Mouse (Mus musculus): ENCODE data around the gene Ftcd.

The Ftcd gene

GRCm38 (mm10) chr10:76612473-76612872 lies 37.0 kb downstream of the Ftcd start:
- no peak for DNase-seq (ENCODE audit: low spot score)

DNA sequence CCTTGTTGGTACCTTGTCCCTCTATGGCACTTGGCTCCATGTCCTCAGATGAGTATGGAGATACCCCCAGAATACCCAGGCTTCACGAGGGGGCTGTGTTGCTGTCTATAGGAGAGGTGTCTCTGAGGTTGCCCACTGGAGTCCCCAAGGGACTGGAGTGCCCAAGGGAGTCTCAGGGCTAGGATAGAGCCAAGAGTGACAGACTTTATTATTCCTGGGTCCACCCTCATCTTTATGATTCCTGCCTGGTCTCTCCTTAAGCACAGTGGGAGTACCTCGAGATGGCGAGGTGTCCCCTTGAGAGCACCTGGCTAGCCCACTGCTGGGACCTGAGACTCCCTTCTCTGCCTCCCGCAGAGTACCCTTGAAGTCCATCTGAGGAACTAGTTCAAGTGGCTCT lies 47.0 kb downstream of the Ftcd start:
- DNase-seq (ENCODE audit: low spot score): no peak

DNA sequence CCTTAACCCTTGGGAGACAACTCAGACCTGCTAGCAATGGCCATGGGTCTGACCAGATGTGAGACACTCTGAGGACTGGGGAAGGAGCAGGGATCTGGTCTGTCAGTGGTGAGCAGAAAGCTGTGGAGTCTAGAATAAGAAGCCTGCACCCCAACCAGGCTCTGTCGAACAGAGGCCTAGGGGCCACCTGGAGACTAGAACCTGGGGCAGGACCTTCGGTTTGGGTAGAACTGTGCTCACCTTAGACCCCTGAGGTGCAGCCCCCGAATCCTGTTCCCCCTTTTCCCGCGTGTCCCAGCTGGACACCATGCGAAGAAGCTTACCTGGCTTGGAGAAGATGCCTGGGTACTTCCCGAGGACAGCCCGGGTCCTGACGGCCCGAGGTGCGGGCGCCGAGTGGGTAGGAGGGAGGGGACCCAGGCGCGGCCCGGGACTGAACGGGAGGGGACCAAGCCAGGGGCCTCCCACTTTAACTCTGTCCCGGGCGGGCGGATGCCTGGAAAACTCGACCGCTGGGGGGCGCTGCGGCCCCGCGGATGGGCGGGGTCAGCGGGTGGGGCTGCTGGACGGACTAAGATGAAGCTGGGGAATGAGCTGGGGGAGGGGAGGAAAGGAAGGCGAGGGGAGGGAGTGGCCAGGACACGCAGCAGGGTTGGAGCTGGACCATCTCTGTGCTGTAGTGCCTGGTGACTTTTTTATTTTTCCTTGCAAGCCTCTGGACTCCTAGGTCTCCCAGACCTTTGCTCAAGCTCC lies 47.7 kb downstream of the Ftcd start, which contains the start of gene Col6a2:
Col6a2 (minus strand) TSS at position 703 of the 753 bp plus-strand sequence.
- DNase-seq (ENCODE audit: low spot score): peak; percentile 86

DNA sequence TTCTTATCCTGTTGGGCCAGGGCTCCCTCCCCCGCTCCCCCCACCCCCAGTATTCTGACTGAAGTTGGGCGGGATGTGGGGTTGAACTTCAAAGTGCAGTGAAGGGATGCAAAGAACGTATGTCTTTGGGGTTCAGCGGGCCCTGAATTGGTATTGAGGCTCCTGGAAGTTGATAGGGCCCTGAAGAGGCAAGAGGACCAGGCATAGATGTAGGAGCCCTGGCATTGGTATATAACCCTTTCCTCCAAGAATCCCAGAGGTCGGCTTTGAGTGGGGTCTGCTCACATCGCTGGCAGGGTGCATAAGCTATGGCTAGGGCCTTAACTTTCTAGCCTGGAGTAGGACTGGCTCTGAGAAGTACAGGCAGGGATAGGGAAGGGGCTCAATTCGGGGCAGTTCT lies 48.3 kb downstream of the Ftcd start:
- DNase-seq (ENCODE audit: low spot score): no peak

GRCm38 (mm10) chr10:76624903-76625302 lies 49.5 kb downstream of the Ftcd start:
- no peak for DNase-seq (ENCODE audit: low spot score)

DNA sequence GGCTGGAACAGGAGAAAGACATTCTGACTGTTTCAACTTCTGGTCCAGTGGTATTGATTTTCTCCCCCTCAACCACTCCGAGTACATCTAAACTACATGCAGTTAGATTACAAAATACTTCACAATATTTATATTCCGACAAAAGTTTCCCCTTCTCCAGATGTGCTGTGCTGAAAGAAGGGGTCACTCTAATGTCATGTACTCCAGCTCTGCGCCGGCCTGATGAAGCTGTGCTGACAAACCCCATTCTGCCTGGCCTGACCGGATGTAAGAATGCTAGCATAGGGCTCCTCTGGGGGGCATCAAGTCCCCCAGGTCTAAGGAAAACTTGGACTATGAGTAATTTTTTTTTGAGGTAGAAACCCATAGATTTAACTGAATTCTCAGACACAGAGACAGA lies 52.3 kb downstream of the Ftcd start:
- DNase-seq (ENCODE audit: low spot score): no peak

DNA sequence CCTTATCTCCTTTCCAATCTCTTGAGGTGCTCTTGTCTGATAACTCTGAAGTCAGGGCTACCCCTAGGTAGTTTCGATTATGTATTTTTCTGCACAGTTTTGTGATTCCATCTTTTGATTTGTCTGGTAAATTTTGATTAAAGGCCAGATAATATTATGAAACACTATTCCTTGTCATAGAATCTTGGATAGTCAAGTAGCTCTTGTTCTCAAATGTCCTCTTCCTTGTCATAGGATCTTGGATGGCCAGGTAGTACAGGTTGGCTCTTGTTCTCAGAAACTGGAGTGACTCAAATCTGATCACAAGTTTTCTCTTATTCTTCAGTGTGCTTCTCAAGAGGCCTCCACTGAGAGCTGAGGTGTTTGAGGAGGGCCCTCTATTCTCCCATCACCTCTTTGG lies 55.2 kb downstream of the Ftcd start:
- DNase-seq (ENCODE audit: low spot score): no peak

DNA sequence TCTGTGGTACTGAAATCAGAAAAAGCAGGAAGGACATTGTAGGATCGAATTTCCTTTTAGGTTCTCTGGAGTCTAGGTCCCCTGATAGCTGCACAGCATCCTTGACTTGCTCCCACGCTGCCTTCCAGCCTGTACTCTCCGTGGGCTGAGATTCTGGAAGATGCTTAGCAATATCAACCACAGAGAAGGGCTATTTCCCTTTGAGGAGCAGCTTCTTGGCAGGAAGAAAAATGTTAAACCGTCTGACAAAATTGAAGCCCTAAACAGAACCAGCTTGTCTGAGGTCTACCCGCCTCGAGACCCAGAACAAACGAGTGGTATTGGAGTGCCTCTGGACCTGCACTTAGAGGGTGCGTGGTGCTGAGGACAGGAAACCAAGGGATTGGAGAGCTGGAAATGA lies 57.2 kb downstream of the Ftcd start:
- no peak for DNase-seq (ENCODE audit: low spot score)

- no peak for DNase-seq (ENCODE audit: low spot score)
These were observed 58.7 kb downstream of the Ftcd start for GRCm38 (mm10) chr10:76634094-76634571.

GRCm38 (mm10) chr10:76634584-76634983 lies 59.1 kb downstream of the Ftcd start:
- DNase-seq (ENCODE audit: low spot score): no peak

DNA sequence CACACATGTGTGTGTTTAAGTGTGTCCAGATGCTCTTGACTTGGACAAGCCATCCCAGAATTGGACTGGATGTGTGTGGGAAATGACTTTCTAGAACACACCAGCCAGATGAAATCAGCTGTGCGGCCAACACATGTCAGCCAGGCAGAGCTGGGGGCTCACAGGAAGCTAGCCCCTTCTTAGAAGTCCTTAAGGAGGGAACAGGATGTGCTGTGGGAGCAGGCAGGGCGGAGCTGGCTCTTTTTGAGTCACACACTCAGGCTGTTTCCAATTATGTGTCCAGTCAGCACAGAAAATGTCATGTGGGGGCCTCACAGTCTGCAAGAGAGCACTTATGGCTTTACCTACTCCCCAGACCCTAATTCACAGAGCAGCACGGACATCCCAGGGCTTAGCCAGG lies 60.6 kb downstream of the Ftcd start:
- no peak for DNase-seq (ENCODE audit: low spot score)

DNA sequence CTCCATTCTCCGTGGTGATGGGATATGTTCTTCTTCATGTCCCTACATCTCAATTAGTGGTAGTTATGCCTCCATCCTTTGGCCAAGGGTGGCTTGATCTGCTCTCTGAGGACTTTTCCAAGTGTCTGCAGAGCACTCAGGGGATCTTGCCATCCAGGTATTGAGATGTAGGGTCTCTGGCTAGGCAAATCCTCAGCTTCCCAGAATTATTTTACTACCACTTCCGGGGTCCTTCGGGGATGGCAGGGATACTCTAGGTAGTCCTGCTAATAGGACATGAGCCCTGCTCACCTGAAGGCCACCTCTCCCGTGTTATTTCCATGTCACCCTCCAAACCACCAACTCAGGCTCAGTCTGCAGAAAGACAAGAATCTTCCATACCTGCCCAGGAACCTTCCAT lies 61.2 kb downstream of the Ftcd start:
- no peak for DNase-seq (ENCODE audit: low spot score)
